Mouse (Mus musculus) midbrain, embryonic 12.5 days (tissue): ENCODE results near the gene Pkn2. TPM values are rescaled to one million over a fixed set of nuclear protein-coding genes. Genes with fewer than 3 reads are reported as not detected.
A peak's percentile ranks its signal among the peaks of the same experiment; 100 is the strongest.

Source experiments
- ATAC-seq: fragments of 200-750 bp; cut with Nextera tagmentation; 2 replicates; pipeline ENCODE4 v1.8.0; 2017; ENCODE audit warnings: low read depth, moderate TSS enrichment, moderate library complexity; ENCODE audit not compliant: low FRiP score
- H3K27ac ChIP-seq: fragments of 300-500 bp; sonication (generic); replicated peaks from 2 replicates; pipeline ENCODE4 v1.5.1; 2016; ENCODE audit warnings: mild to moderate bottlenecking
- H3K27me3 ChIP-seq: fragments of 300-500 bp; sonication (generic); 2 replicates; pipeline ENCODE4 v1.6.1; 2016; ENCODE audit warnings: mild to moderate bottlenecking
- H3K36me3 ChIP-seq: fragments of 300-500 bp; sonication (generic); 2 replicates; pipeline ENCODE4 v1.6.1; 2016
- H3K4me1 ChIP-seq: fragments of 300-500 bp; sonication (generic); 2 replicates; pipeline ENCODE4 v1.6.1; 2016
- H3K4me2 ChIP-seq: fragments of 300-500 bp; sonication (generic); replicated peaks from 2 replicates; pipeline ENCODE4 v1.6.1; 2016; ENCODE audit warnings: mild to moderate bottlenecking, moderate library complexity
- H3K4me3 ChIP-seq: fragments of 300-500 bp; sonication (generic); 2 replicates; pipeline ENCODE4 v1.5.1; 2016; ENCODE audit warnings: mild to moderate bottlenecking
- H3K9ac ChIP-seq: fragments of 300-500 bp; sonication (generic); replicated peaks from 2 replicates; pipeline ENCODE4 v1.6.1; 2016; ENCODE audit warnings: mild to moderate bottlenecking, moderate library complexity
- H3K9me3 ChIP-seq: fragments of 300-500 bp; sonication (generic); 2 replicates; pipeline ENCODE4 v1.6.1; 2016; ENCODE audit warnings: mild to moderate bottlenecking
- WGBS: fragments of 180-500 bp; shearing (Covaris S2); methylation state at CpG from one replicate; pipeline ENCODE4 v1.1.7; 2016; 5-methylcytosine and 5-hydroxymethylcytosine counted together
- polyA plus RNA-seq: library from polyadenylated mRNA; unstranded; fragments of >200 nt; fragmentation: Nextera tagmentation; extraction: Ambion mirVana; gene quantifications from 2 replicates; pipeline ENCODE4 v1.2.1, GENCODE M21; 2016

Gene Pkn2
- polyA plus RNA-seq, 1 experiment from 2014 or later, result 55.0 TPM

DNA sequence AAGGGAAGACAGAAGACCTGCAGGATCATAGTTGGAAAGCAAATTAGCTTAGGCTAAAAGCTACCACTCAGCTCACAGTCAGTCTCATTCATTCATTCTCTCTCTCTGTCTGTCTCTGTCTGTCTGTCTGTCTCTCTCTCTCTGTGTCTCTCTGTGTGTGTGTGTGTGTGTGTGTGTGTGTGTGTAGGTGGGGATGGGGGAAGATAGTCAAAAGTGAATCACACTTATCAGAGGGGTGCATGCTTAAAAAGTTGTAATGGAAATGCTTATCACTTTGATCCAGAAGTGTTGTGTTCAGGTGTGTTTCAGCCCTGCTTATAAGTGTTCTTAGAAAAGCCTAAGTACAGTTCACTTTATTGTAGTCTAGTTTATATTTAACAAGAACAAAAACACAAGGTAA is 2.8 kb upstream of the Pkn2 start:
- no peak for ATAC-seq
- Histone ChIP-seq H3K27ac (no peak overlapping the region), H3K4me2 (no peak overlapping the region), H3K27me3 (no peaks in the 10 kb centered on the region), H3K4me3 (no peak overlapping the region), H3K36me3 (no peaks in the 10 kb centered on the region), H3K9me3 (no peaks in the 10 kb centered on the region), H3K9ac (no peak overlapping the region), H3K4me1 (peaks cover 6% of the 10 kb centered on the region; the same call in 1 of the 2 replicates)

DNA sequence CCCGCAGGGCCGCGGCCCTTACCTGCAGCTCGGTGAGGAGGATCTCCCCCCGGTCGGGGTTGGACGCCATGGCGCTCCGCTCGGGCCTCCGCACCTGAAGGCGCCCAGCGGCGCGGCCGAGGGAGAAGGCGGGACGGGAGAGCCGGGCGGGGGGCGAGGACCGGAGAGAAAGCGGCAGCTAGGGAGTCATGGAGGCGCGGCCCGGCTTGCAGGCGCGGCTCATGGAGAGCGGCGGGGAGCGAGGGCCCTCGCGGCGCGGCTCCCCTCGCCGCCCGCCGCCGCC is 274 bp downstream of the Pkn2 start:
- Histone ChIP-seq H3K4me2 (peak overlapping the region; percentile 64), H3K4me3 (peak overlapping the region; percentile 97), H3K36me3 (no peaks in the 10 kb centered on the region), H3K27me3 (no peaks in the 10 kb centered on the region), H3K27ac (peak overlapping the region; percentile 95), H3K9ac (peak overlapping the region; percentile 97), H3K4me1 (peaks cover 6% of the 10 kb centered on the region; the same call in 1 of the 2 replicates), H3K9me3 (no peaks in the 10 kb centered on the region)
- 0% methylated on average over 11 of the region's 40 CpGs for WGBS
- ATAC-seq, result no peak; the same call in 1 of the 2 replicates

DNA sequence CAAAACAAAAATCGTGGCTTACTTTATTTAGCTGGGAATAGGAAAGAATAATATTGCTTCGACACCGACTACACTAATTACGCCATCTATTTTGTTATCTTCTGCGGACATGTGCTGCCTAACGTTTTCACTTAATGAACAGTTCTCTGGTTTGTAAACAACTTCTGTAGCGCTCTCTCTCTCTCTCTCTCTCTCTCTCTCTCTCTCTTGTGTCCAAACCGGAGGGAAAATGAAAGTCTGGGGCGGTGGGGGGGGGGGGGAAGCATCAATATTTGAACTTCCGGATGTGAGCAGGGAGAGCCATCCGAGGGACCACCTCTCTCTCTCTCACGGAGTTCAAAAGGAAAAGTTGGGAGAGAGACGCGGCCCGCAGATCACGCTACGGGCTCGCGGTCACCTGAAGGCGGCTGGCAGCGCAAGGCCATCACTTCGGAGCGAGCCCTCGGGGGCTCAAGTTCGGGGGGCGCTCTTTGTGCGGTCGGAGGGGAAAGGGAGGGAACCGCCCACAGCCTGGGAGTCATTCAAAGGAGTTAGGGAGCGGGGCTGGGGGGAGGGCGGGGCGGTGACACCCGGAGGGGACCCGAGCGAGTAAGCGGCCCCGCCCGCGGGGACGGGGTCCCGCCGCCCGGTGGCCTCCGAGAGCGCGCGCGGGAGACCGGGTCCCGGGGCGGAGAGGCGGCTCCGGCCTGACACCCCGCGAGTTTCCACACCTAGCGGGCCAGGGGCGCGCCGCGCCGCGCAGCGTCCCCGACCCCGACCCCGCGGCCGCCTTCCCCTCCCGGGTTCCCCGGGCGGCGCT is 815 bp downstream of the Pkn2 start:
- H3K27me3 ChIP-seq, result no peaks in the 10 kb centered on the region
- WGBS, result 2% methylated on average over 52 of the region's 72 CpGs
- peak overlapping the region; percentile 97 for H3K9ac ChIP-seq

DNA sequence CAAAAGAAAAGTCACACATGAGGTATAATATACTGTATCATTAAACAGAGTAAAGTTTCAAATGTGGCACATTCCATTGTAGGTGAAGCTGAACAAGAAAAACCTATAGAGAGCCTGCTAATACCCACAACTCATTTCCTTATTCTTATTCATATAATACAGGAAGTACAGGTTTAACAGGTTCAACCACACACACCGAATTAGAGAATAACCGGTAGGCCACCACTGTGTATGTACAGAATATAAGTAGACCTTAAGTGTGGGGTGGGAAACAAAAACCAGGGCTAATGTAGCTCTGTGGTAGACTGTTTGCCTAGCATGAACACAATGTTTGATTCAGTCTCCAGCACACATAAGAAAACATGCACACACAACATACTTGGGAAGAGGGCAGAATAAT is 18.6 kb downstream of the Pkn2 start:
- Histone ChIP-seq H3K9me3 (no peaks in the 10 kb centered on the region), H3K27ac (no peak overlapping the region), H3K4me1 (no peaks in the 10 kb centered on the region), H3K4me3 (no peak overlapping the region), H3K27me3 (no peaks in the 10 kb centered on the region), H3K4me2 (no peak overlapping the region), H3K36me3 (no peaks in the 10 kb centered on the region), H3K9ac (no peak overlapping the region)
- WGBS, result 95% methylated on average over 2 of the region's 2 CpGs
- ATAC-seq, result no peak

More for the DNA sequence above, 815 bp downstream of the Pkn2 start:
- Histone ChIP-seq H3K4me2 (peak overlapping the region; percentile 64), H3K36me3 (no peaks in the 10 kb centered on the region), H3K4me3 (peak overlapping the region; percentile 97), H3K4me1 (peaks cover 6% of the 10 kb centered on the region; the same call in 1 of the 2 replicates), H3K9me3 (no peaks in the 10 kb centered on the region), H3K27ac (peak overlapping the region; percentile 95)
- ATAC-seq, result peak; percentile 25

DNA sequence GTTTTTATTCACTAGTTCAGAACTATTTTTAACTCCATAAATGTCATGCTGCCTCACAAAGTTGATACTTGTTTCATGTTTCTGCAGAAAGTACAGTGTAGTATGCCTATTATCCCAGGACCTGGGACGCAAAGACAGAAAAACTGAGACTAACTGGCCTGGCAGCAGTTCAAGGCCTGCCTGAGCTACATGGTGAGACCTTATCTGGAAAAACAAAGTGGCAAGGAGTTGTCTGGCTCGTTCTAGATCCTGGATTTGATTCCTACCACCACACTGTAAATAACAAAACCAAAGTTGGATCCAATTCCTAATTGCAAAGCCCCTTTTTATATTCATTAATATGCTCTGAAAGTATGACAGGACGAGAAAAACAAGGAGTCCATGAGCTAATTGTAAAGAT is 25.0 kb downstream of the Pkn2 start:
- no peak overlapping the region for H3K27ac ChIP-seq
- ATAC-seq, result no peak
- no peaks in the 10 kb centered on the region for H3K9me3 ChIP-seq
- no peaks in the 10 kb centered on the region for H3K4me1 ChIP-seq
- H3K27me3 ChIP-seq, result no peaks in the 10 kb centered on the region
- H3K36me3 ChIP-seq, result 0 out of 2 replicates have a peak, but pooled peaks cover 4% of the 10 kb centered on the region
- no peak overlapping the region for H3K4me2 ChIP-seq
- H3K9ac ChIP-seq, result no peak overlapping the region
- 86% methylated on average over 3 of the region's 3 CpGs for WGBS
- no peak overlapping the region for H3K4me3 ChIP-seq

DNA sequence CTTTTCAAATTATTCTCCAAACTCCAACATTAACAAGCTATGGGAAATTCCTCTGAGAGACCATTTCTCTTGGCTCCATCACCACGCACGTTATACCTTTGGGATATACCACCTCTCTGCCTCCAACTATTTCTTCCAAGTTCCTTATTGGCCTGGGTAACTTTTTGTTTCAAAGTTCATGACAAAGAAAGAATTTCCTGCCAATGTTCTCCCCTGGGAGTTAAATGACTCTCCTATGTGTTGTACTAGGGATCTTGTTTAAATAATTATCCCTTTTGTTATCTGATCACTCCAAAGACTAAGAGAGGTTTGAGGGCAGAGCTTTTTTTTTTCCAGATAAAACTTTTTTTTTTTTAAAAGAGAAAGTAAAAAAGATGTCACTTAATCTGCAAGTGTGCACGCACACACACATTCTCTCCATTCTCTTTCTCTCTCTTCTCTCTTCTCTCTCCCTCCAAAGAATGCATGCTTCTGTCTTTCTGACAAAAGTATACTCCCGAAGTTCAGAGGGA is 25.8 kb downstream of the Pkn2 start:
- WGBS, result 80% methylated on average over 4 of the region's 4 CpGs

DNA sequence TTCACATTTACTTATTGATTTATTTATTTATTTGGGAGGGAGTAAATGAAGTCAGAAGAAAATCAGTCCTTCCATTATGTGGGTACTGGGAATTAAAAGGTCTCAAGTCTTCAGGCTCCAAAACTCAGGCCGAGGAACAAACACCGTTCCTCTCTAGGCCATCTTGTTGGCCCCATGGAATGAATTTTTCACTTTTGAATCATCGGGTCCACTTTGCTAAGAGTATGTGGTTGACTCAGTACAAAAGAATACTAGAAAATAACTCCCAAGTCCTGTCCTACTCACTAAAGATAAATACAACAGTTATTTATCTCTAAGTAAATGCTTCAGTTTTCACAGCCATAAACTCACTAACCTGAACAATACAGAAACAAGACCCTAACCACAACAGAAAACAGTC is 28.9 kb downstream of the Pkn2 start:
- no peak for ATAC-seq
- H3K36me3 ChIP-seq, result peaks cover 4% of the 10 kb centered on the region; the same call in 1 of the 2 replicates
- H3K9me3 ChIP-seq, result no peaks in the 10 kb centered on the region
- no peaks in the 10 kb centered on the region for H3K27me3 ChIP-seq
- 93% methylated on average over 3 of the region's 3 CpGs for WGBS
- no peaks in the 10 kb centered on the region for H3K4me1 ChIP-seq
- H3K9ac ChIP-seq, result no peak overlapping the region
- H3K4me2 ChIP-seq, result no peak overlapping the region
- no peak overlapping the region for H3K4me3 ChIP-seq
- no peak overlapping the region for H3K27ac ChIP-seq

More for the DNA sequence above, 25.8 kb downstream of the Pkn2 start:
- Histone ChIP-seq H3K4me3 (no peak overlapping the region), H3K9me3 (no peaks in the 10 kb centered on the region), H3K9ac (no peak overlapping the region), H3K36me3 (0 out of 2 replicates have a peak, but pooled peaks cover 4% of the 10 kb centered on the region), H3K4me2 (no peak overlapping the region), H3K4me1 (no peaks in the 10 kb centered on the region), H3K27me3 (no peaks in the 10 kb centered on the region), H3K27ac (no peak overlapping the region)
- no peak for ATAC-seq

DNA sequence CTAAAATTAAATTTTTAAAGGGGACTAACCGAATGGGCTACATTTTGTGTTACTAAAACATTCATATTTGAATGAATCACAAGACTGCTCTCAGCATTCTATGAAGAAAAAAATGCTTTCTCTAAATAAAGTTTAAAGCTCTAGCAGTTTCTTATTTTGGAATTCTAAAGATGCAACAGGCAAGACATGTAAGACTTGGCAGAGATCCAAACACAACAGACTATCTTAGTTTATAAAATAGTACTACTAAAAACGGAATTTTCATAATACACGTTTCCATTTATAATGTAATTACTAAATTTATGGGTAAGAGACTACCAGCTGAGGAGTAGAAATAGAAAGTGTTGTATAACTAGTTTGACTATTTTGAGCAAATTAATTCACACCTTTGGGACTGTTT is 30.2 kb downstream of the Pkn2 start:
- 93% methylated on average over 3 of the region's 3 CpGs for WGBS
- H3K4me1 ChIP-seq, result no peaks in the 10 kb centered on the region
- H3K4me2 ChIP-seq, result no peak overlapping the region
- H3K36me3 ChIP-seq, result peaks cover 4% of the 10 kb centered on the region; the same call in 1 of the 2 replicates
- no peak overlapping the region for H3K9ac ChIP-seq
- no peak overlapping the region for H3K4me3 ChIP-seq
- no peak for ATAC-seq
- no peak overlapping the region for H3K27ac ChIP-seq
- H3K9me3 ChIP-seq, result no peaks in the 10 kb centered on the region
- no peaks in the 10 kb centered on the region for H3K27me3 ChIP-seq

DNA sequence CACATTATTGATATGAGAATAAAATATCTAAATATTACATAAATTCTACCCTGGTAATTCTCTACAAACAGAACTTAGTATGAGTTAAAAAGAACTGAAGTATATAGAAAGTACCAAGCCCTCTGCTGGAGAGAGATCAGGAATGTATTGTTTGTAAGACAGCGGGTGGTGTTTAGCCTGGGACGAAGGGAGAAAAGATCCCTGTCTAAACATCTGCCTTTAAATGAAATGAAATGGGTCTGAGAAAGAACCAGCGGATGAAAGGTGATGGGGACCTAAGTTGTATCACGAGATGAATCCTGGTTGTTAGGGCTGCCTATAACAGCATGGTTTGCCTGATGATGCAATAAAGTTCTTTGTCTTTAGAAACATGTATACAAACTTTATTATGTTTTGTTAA is 41.8 kb downstream of the Pkn2 start:
- no peaks in the 10 kb centered on the region for H3K9me3 ChIP-seq
- no peak overlapping the region for H3K4me3 ChIP-seq
- ATAC-seq, result no peak
- H3K9ac ChIP-seq, result no peak overlapping the region
- no peak overlapping the region for H3K27ac ChIP-seq
- peaks cover 5% of the 10 kb centered on the region; the same call in 1 of the 2 replicates for H3K4me1 ChIP-seq
- H3K4me2 ChIP-seq, result no peak overlapping the region
- WGBS, result 39% methylated on average over 4 of the region's 4 CpGs
- H3K36me3 ChIP-seq, result no peaks in the 10 kb centered on the region
- no peaks in the 10 kb centered on the region for H3K27me3 ChIP-seq

DNA sequence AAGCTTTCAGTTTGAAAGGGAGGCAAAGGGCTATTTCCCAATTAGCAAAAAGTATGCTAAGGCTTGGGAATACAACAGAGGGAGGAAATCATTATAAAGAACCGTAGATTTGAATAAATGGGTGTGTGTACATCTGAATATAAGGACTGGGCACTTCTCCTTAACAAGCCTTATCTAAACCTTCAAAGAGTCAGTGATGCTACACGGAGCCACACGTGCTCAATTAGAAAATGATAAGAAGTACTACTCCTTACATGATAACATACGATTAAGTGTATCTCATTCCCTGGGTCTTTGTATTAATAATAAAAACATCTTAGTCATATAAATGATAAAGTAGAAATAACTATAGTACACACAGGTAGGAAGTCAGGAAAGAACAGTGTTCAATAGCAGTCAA is 47.0 kb downstream of the Pkn2 start:
- H3K36me3 ChIP-seq, result no peaks in the 10 kb centered on the region
- no peaks in the 10 kb centered on the region for H3K9me3 ChIP-seq
- 93% methylated on average over 4 of the region's 4 CpGs for WGBS

DNA sequence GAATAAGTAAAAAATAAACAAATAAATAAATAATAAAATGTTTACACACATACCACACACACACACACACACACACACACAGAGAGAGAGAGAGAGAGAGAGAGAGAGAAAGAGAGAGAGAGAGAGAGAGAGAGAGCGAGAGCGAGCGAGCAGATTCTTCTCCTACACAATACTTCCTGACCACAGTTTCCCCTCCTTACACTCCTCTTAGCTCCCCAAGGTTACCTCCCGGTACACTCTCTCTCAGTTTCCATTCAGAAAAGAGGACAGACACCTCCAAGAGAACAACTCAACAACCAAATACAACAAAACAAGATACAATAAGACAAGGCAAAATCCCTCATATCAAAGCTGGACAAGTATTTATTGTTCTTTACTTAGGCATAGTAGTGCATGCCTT is 47.8 kb downstream of the Pkn2 start:
- Histone ChIP-seq H3K27ac (no peak overlapping the region), H3K4me2 (no peak overlapping the region), H3K4me1 (peaks cover 5% of the 10 kb centered on the region; the same call in 1 of the 2 replicates), H3K36me3 (peaks cover under 1% of the 10 kb centered on the region; the same call in 1 of the 2 replicates), H3K9ac (no peak overlapping the region), H3K27me3 (no peaks in the 10 kb centered on the region), H3K9me3 (no peaks in the 10 kb centered on the region), H3K4me3 (no peak overlapping the region)
- no peak for ATAC-seq
- 94% methylated on average over 4 of the region's 4 CpGs for WGBS

More for the DNA sequence above, 47.0 kb downstream of the Pkn2 start:
- H3K4me1 ChIP-seq, result peaks cover 5% of the 10 kb centered on the region; the same call in 1 of the 2 replicates
- no peak overlapping the region for H3K4me2 ChIP-seq
- no peak overlapping the region for H3K9ac ChIP-seq
- H3K4me3 ChIP-seq, result no peak overlapping the region
- H3K27ac ChIP-seq, result no peak overlapping the region
- no peak for ATAC-seq
- H3K27me3 ChIP-seq, result no peaks in the 10 kb centered on the region

DNA sequence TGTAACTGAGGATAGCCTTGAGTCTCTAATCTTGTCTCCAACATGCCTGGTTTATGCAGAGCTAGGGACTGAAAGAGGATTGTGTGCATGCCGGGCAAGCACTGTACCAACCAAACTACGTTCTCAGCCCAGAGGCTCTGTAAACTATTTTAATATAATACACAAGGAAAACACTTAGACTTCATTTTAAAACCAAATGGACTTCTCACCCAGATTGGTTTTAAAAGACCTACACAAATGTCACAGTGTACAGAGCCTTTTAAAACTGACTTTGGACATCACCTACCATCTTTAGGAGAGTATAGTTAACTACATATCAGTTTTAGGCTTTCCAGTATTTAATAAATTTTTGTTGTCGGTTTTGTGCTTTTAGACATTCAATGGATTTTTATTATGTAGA is 48.9 kb downstream of the Pkn2 start:
- no peak overlapping the region for H3K9ac ChIP-seq
- ATAC-seq, result no peak
- no peaks in the 10 kb centered on the region for H3K9me3 ChIP-seq
- H3K4me2 ChIP-seq, result no peak overlapping the region
- no peak overlapping the region for H3K4me3 ChIP-seq
- peaks cover 12% of the 10 kb centered on the region for H3K36me3 ChIP-seq
- peaks cover 5% of the 10 kb centered on the region; the same call in 1 of the 2 replicates for H3K4me1 ChIP-seq
- 94% methylated on average over 3 of the region's 3 CpGs for WGBS
- no peaks in the 10 kb centered on the region for H3K27me3 ChIP-seq
- H3K27ac ChIP-seq, result no peak overlapping the region
